Mouse (Mus musculus) CH12.LX (cell line): Measurements from ENCODE around the gene Rbm47. TPM values are rescaled to one million over a fixed set of nuclear protein-coding genes. Genes with fewer than 3 reads are reported as not detected.

Experiments
- DNase-seq: peaks from one replicate; pipeline ENCODE4 v3.0.0-alpha.2; 2013; ENCODE audit errors: extremely low read depth
- H3K27ac ChIP-seq: 2 replicates; pipeline ENCODE4 v1.5.1; 2012; ENCODE audit warnings: low read depth, mild to moderate bottlenecking, control low read depth, moderate library complexity; ENCODE audit not compliant: insufficient read depth
- H3K27me3 ChIP-seq: replicated peaks from 2 replicates; pipeline ENCODE3; 2012; ENCODE audit warnings: inconsistent platforms
- H3K36me3 ChIP-seq, 2 experiments: replicated peaks in 1 of 2; 2 replicates each; pipeline versions ENCODE3 to v1.6.1; 2012; ENCODE audit warnings: inconsistent platforms in 1 of 2, low read length in 1 of 2, mild to moderate bottlenecking in 1 of 2, mixed read lengths in 1 of 2, moderate library complexity in 1 of 2; ENCODE audit not compliant: control insufficient read depth in 1 of 2, insufficient read depth in 1 of 2
- H3K4me1 ChIP-seq, 2 experiments: 2 replicates each; pipeline ENCODE4 v1.6.1; 2012; ENCODE audit warnings: inconsistent platforms in 1 of 2, moderate library complexity in 1 of 2; ENCODE audit not compliant: insufficient read depth in 2 of 2, control insufficient read depth in 1 of 2
- H3K4me2 ChIP-seq: 2 replicates; pipeline ENCODE4 v1.6.1; 2012; ENCODE audit warnings: low read depth, mild to moderate bottlenecking, control low read depth; ENCODE audit not compliant: poor library complexity, insufficient read depth, severe bottlenecking
- H3K4me3 ChIP-seq, 3 experiments: fragments of 150-350 bp in 1 of 3; sonication (generic) in 1 of 3; replicated peaks in 1 of 3; 2 replicates each; pipeline versions ENCODE3 to v1.5.1; 2011 to 2012; ENCODE audit warnings: low read depth in 2 of 3, low read length in 2 of 3, mild to moderate bottlenecking in 2 of 3, moderate library complexity in 2 of 3, control low read depth in 1 of 3, improper control_type of control experiment in 1 of 3, inconsistent platforms in 1 of 3, mixed read lengths in 1 of 3; ENCODE audit not compliant: poor library complexity in 1 of 3
- H3K79me2 ChIP-seq: replicated peaks from 2 replicates; pipeline ENCODE4 v1.6.1; 2012; ENCODE audit warnings: mild to moderate bottlenecking, moderate library complexity; ENCODE audit not compliant: control insufficient read depth, poor library complexity, insufficient read depth, severe bottlenecking; ENCODE audit errors: extremely low read depth
- H3K9ac ChIP-seq: 2 replicates; pipeline ENCODE4 v1.6.1; 2012; ENCODE audit warnings: low read depth, mild to moderate bottlenecking, control low read depth, moderate library complexity; ENCODE audit not compliant: insufficient read depth
- H3K9me3 ChIP-seq: replicated peaks from 2 replicates; pipeline ENCODE3; 2012; ENCODE audit warnings: low read length, inconsistent platforms, mixed read lengths
- BHLHE40 ChIP-seq: IDR thresholded peaks from 2 replicates; pipeline ENCODE4 v1.6.1; 2011; ENCODE audit warnings: mild to moderate bottlenecking, low read depth, low read length, improper control_type of control experiment
- CHD1 ChIP-seq: IDR thresholded peaks from 2 replicates; pipeline ENCODE4 v1.6.1; 2012; ENCODE audit warnings: low read depth, low read length, improper control_type of control experiment, inconsistent platforms
- CHD2 ChIP-seq: IDR thresholded peaks from 2 replicates; pipeline ENCODE4 v1.6.1; 2011; ENCODE audit warnings: low read length, improper control_type of control experiment
- E2F4 ChIP-seq: IDR thresholded peaks from 2 replicates; pipeline ENCODE4 v1.6.1; 2011; ENCODE audit warnings: low read depth, low read length, improper control_type of control experiment; ENCODE audit not compliant: insufficient replicate concordance
- ELF1 ChIP-seq: IDR thresholded peaks from 2 replicates; pipeline ENCODE4 v1.6.1; 2014; ENCODE audit warnings: low read depth, mild to moderate bottlenecking, inconsistent platforms, low read length, improper control_type of control experiment
- EP300 ChIP-seq: IDR thresholded peaks from 2 replicates; pipeline ENCODE4 v1.6.1; 2011; ENCODE audit warnings: low read length, improper control_type of control experiment
- ETS1 ChIP-seq: conservative IDR thresholded peaks from 2 replicates; pipeline ENCODE4 v1.6.1; 2012; ENCODE audit warnings: low read depth, mild to moderate bottlenecking, inconsistent platforms, low read length, improper control_type of control experiment, moderate library complexity
- GABPA ChIP-seq: IDR thresholded peaks from 2 replicates; pipeline ENCODE4 v1.6.1; 2012; ENCODE audit warnings: low read depth, low read length, improper control_type of control experiment, inconsistent platforms; ENCODE audit not compliant: insufficient replicate concordance
- HCFC1 ChIP-seq: IDR thresholded peaks from 2 replicates; pipeline ENCODE4 v1.6.1; 2012; ENCODE audit warnings: low read depth, mild to moderate bottlenecking, inconsistent platforms, low read length, improper control_type of control experiment
- IRF4 ChIP-seq: IDR thresholded peaks from 2 replicates; pipeline ENCODE4 v1.6.1; 2014; ENCODE audit warnings: low read depth, mild to moderate bottlenecking, inconsistent platforms, low read length, improper control_type of control experiment
- JUN ChIP-seq: IDR thresholded peaks from 2 replicates; pipeline ENCODE4 v1.6.1; 2011; ENCODE audit warnings: low read depth, mild to moderate bottlenecking, low read length, improper control_type of control experiment, moderate library complexity; ENCODE audit not compliant: insufficient read depth
- JUND ChIP-seq: conservative IDR thresholded peaks from 2 replicates; pipeline ENCODE4 v1.6.1; 2011; ENCODE audit warnings: low read depth, low read length, improper control_type of control experiment
- KAT2A ChIP-seq: IDR thresholded peaks from 2 replicates; pipeline ENCODE4 v1.6.1; 2012; ENCODE audit warnings: low read length, improper control_type of control experiment, inconsistent platforms; ENCODE audit not compliant: insufficient replicate concordance
- MAFK ChIP-seq: IDR thresholded peaks from 2 replicates; pipeline ENCODE4 v1.6.1; 2011; ENCODE audit warnings: low read length, improper control_type of control experiment; ENCODE audit not compliant: insufficient replicate concordance
- MAX ChIP-seq: IDR thresholded peaks from 2 replicates; pipeline ENCODE4 v1.6.1; 2011; ENCODE audit warnings: low read length, improper control_type of control experiment
- MAZ ChIP-seq: IDR thresholded peaks from 2 replicates; pipeline ENCODE4 v1.6.1; 2012; ENCODE audit warnings: low read depth, mild to moderate bottlenecking, inconsistent platforms, low read length, improper control_type of control experiment, moderate library complexity
- MEF2A ChIP-seq: IDR thresholded peaks from 2 replicates; pipeline ENCODE4 v1.6.1; 2014; ENCODE audit warnings: low read depth, mild to moderate bottlenecking, inconsistent platforms, low read length, improper control_type of control experiment, borderline replicate concordance
- MXI1 ChIP-seq: IDR thresholded peaks from 2 replicates; pipeline ENCODE4 v1.6.1; 2011; ENCODE audit warnings: mild to moderate bottlenecking, low read depth, low read length, improper control_type of control experiment
- MYC ChIP-seq: IDR thresholded peaks from 2 replicates; pipeline ENCODE4 v1.6.1; 2011; ENCODE audit warnings: low read depth, mild to moderate bottlenecking, improper control_type of control experiment, low read length
- NELFE ChIP-seq: IDR thresholded peaks from 2 replicates; pipeline ENCODE4 v1.6.1; 2011; ENCODE audit warnings: low read depth, low read length, improper control_type of control experiment
- NRF1 ChIP-seq: IDR thresholded peaks from 2 replicates; pipeline ENCODE4 v1.6.1; 2014; ENCODE audit warnings: low read depth, mild to moderate bottlenecking, inconsistent platforms, low read length, improper control_type of control experiment, moderate library complexity
- RAD21 ChIP-seq: IDR thresholded peaks from 2 replicates; pipeline ENCODE4 v1.6.1; 2011; ENCODE audit warnings: low read depth, mild to moderate bottlenecking, low read length, improper control_type of control experiment, moderate library complexity
- RCOR1 ChIP-seq: conservative IDR thresholded peaks from 2 replicates; pipeline ENCODE4 v1.6.1; 2012; ENCODE audit warnings: low read depth, mild to moderate bottlenecking, inconsistent platforms, low read length, improper control_type of control experiment
- SIN3A ChIP-seq: IDR thresholded peaks from 2 replicates; pipeline ENCODE4 v1.6.1; 2012; ENCODE audit warnings: low read length, improper control_type of control experiment, inconsistent platforms
- SMC3 ChIP-seq: IDR thresholded peaks from 2 replicates; pipeline ENCODE4 v1.6.1; 2011; ENCODE audit warnings: low read depth, low read length, improper control_type of control experiment
- TBP ChIP-seq: conservative IDR thresholded peaks from 2 replicates; pipeline ENCODE4 v1.6.1; 2011; ENCODE audit warnings: low read depth, low read length, improper control_type of control experiment
- TCF12 ChIP-seq: IDR thresholded peaks from 2 replicates; pipeline ENCODE4 v1.6.1; 2014; ENCODE audit warnings: low read depth, mild to moderate bottlenecking, inconsistent platforms, low read length, improper control_type of control experiment
- UBTF ChIP-seq: IDR thresholded peaks from 2 replicates; pipeline ENCODE4 v1.6.1; 2012; ENCODE audit warnings: low read depth, mild to moderate bottlenecking, inconsistent platforms, low read length, improper control_type of control experiment, moderate library complexity
- USF1 ChIP-seq: IDR thresholded peaks from 2 replicates; pipeline ENCODE4 v1.6.1; 2014; ENCODE audit warnings: low read depth, mild to moderate bottlenecking, inconsistent platforms, low read length, improper control_type of control experiment
- USF2 ChIP-seq: conservative IDR thresholded peaks from 2 replicates; pipeline ENCODE4 v1.6.1; 2011; ENCODE audit warnings: low read depth, low read length, improper control_type of control experiment
- ZMIZ1 ChIP-seq: IDR thresholded peaks from 2 replicates; pipeline ENCODE4 v1.6.1; 2012; ENCODE audit warnings: low read depth, mild to moderate bottlenecking, inconsistent platforms, low read length, improper control_type of control experiment
- ZNF384 ChIP-seq: IDR thresholded peaks from 2 replicates; pipeline ENCODE4 v1.6.1; 2012; ENCODE audit warnings: low read depth, low read length, improper control_type of control experiment, inconsistent platforms
- dilution Hi-C: fragments of 300-500 bp; cut with MboI; formaldehyde crosslinking; loops from 2 replicates; pipeline ENCODE4 v1.14.3; 2020; ENCODE audit warnings: low sequenced_read_pairs; ENCODE audit not compliant: extremely low pct_unique_long_range_greater_than_20kb, extremely low pct_ligation_motif_present
- in situ Hi-C: fragments of 300-500 bp; cut with MboI; formaldehyde crosslinking; loops from 3 replicates; pipeline ENCODE4 v1.14.3; 2019; ENCODE audit warnings: low sequenced_read_pairs, low pct_ligation_motif_present, low pct_unique_long_range_greater_than_20kb, mixed read lengths
- polyA plus RNA-seq: library from polyadenylated mRNA; unstranded; fragments of >175 nt; gene quantifications from 2 replicates; pipeline ENCODE4 v1.2.1, GENCODE M21; 2012; ENCODE audit warnings: low read depth; ENCODE audit not compliant: insufficient read length
- total RNA-seq, 2 experiments: library from RNA; depleted of rRNA; stranded (reverse); fragments of 300-350 nt in 1 of 2; fragments of >200 nt in 1 of 2; gene quantifications; 2 replicates each; pipeline ENCODE4 v1.2.3; 2012 to 2014

The Rbm47 gene
- total and polyA plus RNA-seq, 3 experiments = 0.08 to 9.2 (median 1.1) TPM

- TF ChIP-seq KAT2A (no peak), TBP (peak; percentile 54; the same call in 1 of the 2 replicates), RAD21 (peak; percentile 55), ZNF384 (peak; percentile 73), HCFC1 (no peak), MAZ (peak; percentile 51; the same call in 1 of the 2 replicates), JUND (peak; percentile 82), RCOR1 (peak; percentile 52; the same call in 1 of the 2 replicates), UBTF (no peak), USF1 (no peak)
Observed at GRCm38 (mm10) chr5:66068068-66068920, 104.6 kb downstream of the Rbm47 start (continued).

DNA sequence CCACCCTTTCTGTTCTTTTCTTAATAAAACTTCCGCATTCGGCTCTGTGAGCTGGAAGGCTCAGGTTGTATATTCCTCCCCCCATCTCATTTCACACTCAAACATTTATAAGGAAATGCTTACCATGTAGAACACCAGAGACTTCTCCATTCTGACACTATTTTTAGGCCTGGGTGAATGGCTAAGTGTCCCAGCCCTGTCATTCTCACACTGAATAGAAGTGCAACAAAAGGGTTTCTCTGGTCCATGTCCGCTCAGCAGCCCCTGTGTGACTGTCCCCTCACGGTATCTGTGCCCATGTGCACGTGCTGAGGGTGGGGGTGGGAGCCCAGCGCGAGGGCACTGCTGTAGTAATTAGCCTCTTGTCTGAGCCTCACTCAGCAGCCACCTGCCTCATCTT, 105.7 kb downstream of the Rbm47 start:
- no peaks in the 10 kb centered on the region for H3K9me3 ChIP-seq
- dilution Hi-C loops = no loop called here
- H3K4me1 ChIP-seq = peaks cover 32 to 40% of the 10 kb centered on the region in 2 experiments
- H3K36me3 ChIP-seq = no peaks in the 10 kb centered on the region
- peak overlapping the region in 1 of 3 experiments; percentile 44 for H3K4me3 ChIP-seq
- H3K27me3 ChIP-seq = no peaks in the 10 kb centered on the region
- H3K4me2 ChIP-seq = peak overlapping the region; percentile 84
- in situ Hi-C loops = no loop called here
- peak overlapping the region; percentile 96 for H3K27ac ChIP-seq
- DNase-seq = no peak
- H3K79me2 ChIP-seq = peaks cover 28% of the 10 kb centered on the region
- H3K9ac ChIP-seq = peak overlapping the region; percentile 40
- TF ChIP-seq JUND (no peak), ELF1 (peak; percentile 9; the same call in 1 of the 2 replicates), CHD2 (peak; percentile 68; the same call in 1 of the 2 replicates), ZMIZ1 (no peak; the same call in 1 of the 2 replicates), TCF12 (peak; percentile 58; the same call in 1 of the 2 replicates), MXI1 (peak; percentile 77), E2F4 (no peak), KAT2A (0 out of 2 replicates have a peak, but pooled peaks have one; percentile 44), BHLHE40 (peak; percentile 98), SMC3 (peak; percentile 16), NRF1 (no peak), IRF4 (peak; percentile 60; the same call in 1 of the 2 replicates), JUN (no peak), EP300 (peak; percentile 52), RCOR1 (peak; percentile 71; the same call in 1 of the 2 replicates), MEF2A (peak; percentile 85), MAFK (0 out of 2 replicates have a peak, but pooled peaks have one; percentile 37), SIN3A (peak; percentile 64), GABPA (no peak), NELFE (0 out of 2 replicates have a peak, but pooled peaks have one; percentile 16), ZNF384 (peak; percentile 38; the same call in 1 of the 2 replicates), ETS1 (peak; percentile 66), CHD1 (0 out of 2 replicates have a peak, but pooled peaks have one; percentile 67), MAZ (peak; percentile 81; the same call in 1 of the 2 replicates), USF2 (no peak), RAD21 (no peak), MAX (peak; percentile 85), MYC (peak; percentile 66; the same call in 1 of the 2 replicates), USF1 (no peak)
